Mouse (Mus musculus) kidney, postnatal 10 days (tissue): ENCODE results near the gene Kdm5c.
"Not testable (repeated sequence)": the region's sequence is repeated elsewhere in the genome, so short reads cannot be mapped to it uniquely, and the experiment has no call there.

ENCODE experiments used
- DNase-seq: peaks from one replicate; pipeline ENCODE4 v3.0.0; 2021; ENCODE audit warnings: mixed read lengths

Kdm5c gene

DNA sequence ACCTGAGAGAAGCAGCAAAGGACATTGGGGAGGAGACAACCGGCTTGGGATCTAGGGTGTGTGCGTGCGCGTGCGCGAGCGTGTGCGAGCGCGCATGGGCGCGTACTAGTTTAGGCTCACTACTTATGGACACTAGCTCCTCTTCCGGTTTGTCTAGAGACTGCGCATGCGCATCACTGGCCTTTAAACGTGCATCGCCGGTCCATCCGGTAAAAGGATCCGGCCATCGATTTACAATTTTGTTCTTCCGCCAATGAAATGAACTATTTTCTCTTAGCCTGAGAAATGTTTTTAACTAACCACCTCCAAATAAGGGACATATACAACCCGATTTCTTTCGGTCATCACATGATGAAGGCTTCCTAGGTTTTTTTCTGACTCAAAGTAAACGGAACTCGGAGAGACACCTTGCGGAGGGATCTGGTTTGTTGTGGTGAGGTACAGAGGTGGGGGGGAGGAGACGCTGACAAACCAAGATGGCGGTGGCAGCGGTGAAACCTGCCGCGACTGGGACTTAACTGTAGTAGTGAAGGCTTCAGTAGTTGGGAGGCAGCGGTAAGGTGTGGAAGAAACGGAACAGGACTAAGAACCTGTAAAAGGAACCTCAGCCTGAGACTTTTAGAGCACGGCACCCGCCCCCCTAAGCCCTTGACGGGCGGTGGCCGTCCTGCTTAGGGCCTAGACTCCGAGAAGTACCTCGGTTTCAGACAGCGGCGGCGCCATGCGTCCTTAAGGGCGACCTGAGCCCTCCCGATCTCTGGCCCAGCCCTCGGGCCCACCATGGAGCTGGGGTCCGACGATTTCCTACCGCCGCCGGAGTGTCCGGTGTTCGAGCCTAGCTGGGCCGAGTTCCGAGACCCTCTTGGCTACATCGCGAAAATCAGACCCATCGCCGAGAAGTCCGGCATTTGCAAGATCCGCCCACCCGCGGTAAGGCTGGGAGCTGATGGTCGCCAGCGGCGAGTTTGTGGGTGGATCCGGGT, at the start of gene Kdm5c:
TSS of gene Kdm5c (plus strand) at position 240 of the 983 bp plus-strand sequence.
- DNase-seq, result peak; percentile 96

DNA sequence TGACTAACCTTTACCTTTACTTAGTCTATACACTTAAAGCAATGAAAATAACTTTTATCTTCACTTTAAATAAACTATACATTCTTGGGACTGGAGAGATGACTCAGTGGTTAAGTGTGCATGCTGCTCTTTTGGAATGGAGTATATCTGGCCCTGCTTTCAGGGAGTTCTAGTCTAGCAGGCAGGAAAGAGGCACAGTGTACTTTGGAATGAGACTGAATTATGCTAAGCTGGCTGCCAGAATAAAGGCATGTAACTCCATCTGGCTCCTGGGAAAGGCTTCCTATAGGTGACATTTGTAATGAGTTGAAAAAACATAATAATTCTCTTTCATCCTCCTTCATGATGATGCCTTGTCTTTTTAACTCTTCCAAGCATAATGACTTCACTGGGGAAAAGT, 45.7 kb upstream of the Kdm5c start:
- DNase-seq, result no peak

DNA sequence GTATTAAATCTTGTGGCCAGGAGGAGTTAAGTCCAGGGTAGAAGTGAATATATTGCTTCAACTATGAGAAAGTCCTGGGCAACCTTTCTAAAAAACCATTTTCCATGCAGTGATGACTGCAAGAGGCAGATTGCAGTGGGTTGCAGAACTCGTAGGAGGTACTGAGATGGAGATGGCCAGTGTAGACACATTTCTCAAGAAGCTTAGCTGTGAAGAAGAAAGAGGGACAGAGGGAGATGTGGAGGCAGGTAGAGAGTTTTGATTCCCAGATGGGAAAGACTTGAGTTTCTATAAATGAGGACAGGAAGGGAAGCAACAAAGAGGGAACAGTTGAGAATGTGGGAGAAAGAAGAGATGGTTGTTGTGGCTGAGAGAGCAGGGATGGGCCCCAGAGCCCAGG, 41.6 kb upstream of the Kdm5c start:
- no peak for DNase-seq

DNA sequence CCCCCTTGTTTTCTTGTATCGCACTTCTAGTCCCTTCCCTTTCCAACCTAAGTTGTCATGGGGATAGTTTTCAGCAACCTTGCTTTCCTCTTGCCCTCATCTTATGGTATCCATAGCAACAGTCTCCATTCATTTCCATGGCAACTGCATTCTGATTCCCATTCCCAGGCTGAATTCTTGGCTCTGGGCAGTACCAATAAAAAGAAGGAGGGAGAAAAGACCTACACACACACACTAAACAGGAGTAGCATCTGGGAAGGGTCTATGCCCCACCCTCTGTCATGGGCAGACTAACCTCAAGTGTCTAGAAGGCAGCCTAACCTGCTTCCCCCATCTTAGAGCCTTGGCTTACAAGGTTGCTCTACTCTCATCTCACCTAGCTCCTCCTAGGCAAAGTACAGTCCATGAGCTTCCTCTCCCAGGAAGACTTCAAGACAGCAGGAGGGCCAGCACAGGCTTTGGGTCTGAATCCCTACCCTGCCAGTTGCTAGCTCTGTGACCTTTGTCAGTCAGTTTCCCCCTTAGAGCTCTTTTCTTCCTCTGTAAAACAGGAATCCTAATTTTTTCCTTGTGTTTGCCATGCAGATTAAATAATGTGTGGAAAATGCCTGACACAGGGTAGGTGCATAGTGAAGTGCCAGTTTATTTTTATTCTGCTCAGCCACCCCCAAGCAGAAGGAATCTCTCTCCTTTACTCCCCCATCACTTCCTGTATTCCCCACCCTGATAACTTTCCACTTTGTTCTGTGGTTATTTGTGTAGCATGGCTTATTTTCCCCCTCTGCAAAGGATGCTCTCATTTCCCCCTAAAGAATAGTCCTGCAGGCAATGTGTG, 34.8 kb upstream of the Kdm5c start:
- no peak for DNase-seq

DNA sequence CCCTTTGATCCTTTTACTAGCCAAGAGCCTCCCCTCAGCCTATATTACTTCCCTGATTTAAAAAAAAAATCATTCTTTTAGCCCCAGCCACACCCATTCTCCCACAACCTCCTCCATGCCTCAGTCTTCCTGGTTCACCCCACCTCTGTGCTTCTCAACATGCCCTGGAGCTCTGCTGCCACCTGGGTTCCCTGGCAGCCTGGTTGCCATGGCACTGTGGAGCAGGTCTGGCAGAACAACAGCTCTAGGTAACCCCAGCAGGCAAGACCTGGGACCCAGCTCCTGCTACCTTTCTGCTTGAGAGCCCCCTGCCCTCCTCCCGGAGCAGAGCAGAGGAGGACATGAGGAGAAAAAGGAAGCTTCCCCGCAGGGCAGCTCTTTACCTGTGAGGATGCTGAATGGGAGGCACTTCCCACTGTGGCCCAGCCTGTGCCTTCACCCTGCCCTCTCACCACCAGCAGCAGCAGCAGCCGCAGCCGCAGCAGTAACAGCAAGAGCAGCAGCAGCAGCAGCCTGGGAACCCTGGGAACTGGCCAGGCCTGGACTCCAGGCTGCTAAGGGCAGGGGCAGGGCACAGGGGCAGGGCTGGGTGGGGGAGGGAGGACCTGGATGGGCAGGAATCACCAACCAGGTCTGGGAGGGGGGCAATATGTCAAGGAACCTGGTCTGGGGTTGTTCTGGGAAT, 30.9 kb upstream of the Kdm5c start:
- peak; percentile 16 for DNase-seq

DNA sequence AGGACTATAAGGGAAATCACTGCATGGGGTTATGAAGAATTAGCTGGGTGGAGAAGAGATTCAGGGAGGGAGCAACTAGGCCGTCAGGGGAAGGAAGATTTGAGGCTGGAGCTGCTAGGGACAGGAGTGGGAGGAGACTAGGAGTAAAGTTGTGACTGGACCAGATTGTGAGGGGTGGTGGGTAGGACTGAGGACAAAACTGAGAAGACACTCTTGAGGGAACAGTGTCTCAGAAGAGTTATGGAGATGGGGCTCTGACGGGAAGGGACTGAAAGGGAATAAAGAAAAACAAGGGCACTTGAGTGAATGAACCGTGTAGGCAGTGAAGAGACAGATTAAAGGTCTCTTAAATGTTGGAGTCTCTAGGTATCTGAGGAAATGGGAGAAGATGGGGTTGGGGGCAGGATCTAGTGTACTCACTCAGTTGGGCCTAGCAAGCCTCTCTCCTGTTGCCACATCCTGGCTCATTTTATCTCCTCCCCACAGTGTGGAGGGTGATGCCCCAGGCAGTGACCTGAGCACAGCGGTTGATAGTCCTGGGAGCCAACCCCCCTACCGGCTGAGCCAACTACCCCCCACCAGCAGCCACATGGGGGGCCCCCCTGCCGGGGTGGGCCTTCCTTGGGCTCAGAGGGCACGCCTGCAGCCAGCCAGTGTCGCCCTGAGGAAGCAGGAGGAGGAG, 30.3 kb upstream of the Kdm5c start:
- no peak for DNase-seq

DNA sequence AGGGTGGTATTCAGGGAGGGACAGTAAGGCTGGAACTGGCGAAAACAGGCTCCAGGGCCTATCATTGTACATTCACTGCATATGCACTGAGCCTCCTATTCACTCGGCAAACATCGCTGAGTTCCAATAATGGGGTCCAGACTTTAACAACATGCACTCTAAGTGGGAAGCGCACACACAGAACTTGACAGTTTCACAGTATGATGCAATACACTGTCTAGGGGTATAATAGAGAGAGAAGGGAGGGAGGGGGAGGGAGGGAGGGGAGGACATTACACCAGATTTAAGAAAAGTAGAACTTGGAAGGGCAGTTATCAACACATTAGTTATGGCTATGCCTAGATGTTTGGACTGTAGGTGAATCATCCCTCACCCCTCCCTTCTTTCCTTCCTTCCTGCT, 29.6 kb upstream of the Kdm5c start:
- no peak for DNase-seq

DNA sequence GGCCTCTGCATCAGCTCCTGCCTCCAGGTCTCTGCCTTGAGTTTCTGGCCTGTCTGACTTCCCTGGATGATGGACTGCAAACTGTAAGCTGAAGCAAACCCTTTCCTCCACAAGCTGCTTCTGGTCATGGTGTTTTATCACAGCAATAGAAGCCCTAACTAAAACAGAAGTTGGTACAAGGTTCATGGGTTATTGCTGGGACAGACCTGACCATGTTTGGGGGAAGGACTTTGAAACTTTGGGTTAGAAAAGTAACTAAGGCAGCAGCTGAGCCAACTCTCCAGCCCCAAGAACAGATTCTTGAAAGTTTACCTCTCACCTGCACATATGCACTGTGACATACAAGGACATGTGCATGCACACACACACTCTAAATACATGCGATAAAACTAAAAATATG, 27.3 kb upstream of the Kdm5c start:
- no peak for DNase-seq

DNA sequence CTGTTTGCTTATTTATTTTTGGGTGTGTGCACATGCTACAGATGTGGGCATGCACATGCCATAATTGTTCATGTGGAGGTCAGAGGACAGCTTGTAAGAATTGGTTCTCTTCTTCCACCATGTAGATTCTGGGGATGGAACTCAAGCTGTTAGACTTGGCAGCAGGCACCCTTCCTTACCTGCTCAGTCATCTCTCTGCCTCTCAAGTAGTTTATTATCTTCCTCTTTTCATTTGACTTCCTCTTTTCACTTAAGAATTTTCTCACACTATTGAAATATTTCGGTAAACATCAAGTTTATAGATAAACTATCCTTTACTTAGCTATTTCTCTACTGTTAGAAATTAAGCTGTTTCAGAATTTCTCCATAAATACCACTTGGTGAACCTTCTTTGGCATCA, 18.1 kb upstream of the Kdm5c start:
- no peak for DNase-seq

DNA sequence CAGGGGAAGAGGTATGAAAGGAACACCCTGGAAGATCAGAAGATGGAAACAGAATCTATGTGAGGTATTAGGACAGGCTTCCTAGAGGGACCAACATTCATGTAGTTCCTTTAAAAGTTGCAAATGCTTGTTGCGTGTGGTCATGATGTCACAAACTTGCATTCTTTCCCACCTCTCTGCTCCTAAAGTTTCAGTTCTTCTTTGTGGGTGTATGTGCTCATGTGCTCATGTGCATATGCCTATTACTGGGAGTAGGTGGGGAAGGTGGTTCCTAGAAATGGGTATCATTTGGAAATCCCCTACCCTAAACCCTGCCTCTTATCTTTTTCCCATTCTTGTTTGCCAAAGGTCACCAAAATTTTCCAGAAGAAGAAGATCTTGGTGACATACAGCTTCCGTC, 14.3 kb upstream of the Kdm5c start:
- DNase-seq, result no peak

DNA sequence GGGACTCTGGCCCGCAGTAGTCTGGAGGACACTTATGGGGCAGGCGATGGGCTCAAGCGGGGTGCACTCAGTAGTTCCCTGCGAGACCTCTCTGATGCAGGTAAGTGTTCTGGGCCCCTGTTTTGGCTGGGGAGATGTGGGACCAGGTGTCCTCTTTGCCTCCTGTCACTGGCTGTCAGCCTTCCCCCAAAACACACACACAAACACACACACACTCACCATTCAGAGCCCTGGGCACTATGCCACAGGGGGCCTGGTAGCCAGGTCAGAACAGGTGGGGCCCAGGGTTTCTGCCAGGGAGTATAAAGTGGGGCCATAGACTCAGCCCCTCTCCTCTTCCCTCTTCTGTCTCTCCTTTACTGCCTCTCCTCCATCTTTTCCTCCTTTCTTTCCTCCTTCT, 11.1 kb upstream of the Kdm5c start:
- no peak for DNase-seq

DNA sequence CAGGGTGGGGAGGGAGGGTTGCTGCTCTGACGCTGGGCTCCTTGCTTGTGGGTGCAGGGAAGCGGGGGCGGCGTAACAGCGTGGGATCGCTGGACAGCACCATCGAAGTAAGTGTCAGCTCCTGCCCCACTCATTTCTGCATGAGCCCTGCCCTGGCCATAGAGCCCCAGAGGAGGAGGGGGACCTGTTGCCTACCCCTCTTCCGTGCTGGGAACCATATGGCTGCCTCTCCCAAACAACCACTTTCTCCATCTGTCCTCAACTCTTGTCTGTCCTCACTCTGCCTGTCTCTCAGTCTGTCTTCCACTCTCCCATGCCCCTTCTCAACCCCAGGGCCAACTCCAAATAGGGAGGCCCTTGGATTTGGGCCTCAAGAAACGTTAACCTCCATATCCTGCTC, 10.6 kb upstream of the Kdm5c start:
- no peak for DNase-seq

DNA sequence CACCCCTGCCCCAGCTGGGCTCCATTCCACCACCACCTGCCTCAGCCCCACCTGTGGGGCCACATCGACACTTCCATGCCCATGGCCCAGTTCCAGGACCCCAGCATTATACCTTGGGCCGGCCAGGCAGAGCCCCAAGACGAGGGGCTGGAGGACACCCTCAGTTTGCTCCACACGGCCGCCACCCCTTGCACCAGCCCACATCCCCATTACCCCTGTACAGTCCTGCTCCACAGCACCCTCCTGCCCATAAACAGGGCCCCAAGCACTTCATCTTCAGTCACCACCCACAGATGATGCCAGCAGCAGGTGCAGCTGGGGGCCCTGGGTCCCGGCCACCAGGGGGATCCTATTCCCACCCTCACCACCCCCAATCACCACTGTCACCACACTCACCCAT, 9.5 kb upstream of the Kdm5c start:
- no peak for DNase-seq

DNA sequence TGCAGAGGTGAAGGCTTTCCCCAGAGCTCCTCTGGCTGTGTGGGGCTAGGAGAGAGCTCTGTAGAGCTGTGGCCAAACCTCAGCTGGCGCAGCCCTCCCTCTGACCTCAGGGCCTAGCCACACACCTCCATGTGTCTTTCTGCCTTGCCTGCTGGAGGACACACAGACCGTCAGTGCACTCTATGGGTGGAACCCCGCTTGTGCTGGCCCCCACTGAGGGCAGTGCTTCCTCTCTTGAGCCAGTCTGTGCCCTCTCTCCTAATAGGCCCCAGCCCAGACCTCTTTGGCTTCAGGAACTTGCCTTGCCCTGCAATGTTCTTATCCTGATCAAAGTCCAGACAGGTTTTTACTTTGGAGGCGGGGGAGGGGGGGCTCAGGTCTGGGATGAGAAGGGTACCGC, 8.5 kb upstream of the Kdm5c start:
- DNase-seq, result no peak

DNA sequence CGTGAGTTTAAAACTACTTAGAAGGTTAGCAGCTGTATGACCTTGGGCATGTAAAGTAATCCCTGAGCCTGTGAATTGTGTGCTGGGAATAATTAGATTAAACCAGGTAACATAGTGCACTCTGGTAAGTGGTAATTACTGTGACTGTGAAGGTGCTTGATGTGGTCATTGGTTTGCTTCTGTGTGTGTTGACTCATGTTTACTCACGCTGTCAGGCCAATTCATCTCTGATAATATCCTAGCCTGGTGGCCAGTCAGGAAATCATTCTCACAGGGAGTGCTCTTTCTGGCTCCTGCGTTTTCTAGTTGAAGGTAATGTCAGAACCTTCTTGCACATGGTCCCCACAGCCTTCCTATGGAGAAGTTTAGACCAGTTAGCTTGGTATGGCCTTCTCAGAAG, 1.3 kb downstream of the Kdm5c start:
- no peak for DNase-seq

DNA sequence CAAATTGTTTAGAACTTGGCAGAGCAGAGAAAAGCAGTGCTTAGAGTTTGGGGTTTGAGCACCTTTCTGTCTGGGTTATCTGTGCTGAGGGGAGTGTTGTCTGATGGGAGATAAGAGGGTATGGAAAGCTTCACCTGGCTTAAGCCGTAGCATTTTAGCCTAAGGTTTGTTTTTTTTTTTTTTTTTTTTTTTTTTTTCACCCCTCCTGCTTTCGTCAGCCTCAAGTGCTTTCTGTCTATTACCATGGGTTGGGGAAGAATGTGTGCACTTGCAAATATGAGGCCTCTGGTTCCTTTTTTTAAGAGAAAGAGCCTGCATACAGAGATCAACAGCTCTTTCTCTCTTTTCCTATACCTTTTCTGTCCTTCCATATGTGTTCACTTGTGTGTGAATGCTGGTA, 2.9 kb downstream of the Kdm5c start:
- DNase-seq, result no peak

DNA sequence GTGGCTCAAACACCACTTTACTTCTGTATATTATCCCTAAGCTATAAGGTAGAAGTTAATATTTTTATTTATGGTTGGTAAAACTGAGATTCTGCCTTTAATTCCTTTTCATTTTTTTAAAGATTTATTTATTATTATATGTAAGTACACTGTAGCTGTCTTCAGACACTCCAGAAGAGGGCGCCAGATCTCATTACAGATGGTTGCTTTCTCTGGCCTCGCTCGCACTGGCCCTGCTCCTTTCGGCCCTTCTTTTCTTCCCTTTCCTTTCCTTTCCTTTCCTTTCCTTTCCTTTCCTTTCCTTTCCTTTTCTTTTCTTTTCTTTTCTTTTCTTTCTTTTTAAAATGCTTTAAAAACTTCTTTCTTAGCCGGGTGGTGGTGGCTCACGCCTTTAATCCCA, 10.3 kb downstream of the Kdm5c start:
- not testable (repeated sequence) for DNase-seq

DNA sequence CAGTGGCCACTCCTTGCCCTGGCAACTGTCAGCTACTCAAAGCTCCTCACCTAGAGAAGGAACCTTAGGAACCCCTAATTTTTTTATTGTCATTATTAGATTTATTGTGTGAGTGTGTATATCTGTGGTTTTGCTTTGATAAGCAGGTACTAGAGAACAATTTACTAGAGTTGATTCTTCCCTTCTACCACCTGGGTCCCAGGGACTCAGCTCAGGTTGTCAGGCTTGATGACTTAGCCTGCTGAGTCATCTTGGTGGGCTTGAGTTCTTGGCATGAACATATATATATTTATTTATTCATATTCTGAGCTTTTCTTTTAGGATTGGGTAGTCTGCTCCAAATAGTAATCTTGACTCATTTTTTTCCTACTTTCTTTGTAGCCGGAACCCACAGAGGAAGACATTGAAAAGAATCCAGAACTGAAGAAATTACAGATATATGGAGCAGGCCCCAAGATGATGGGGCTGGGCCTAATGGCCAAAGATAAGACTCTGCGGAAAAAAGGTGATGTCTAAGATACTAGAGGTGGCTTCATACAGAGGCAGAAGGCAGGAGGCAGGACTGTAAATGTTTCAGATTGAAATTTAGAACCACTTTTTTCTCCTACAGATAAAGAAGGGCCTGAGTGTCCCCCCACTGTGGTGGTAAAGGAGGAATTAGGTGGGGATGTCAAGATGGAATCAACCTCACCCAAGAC, 11.8 kb downstream of the Kdm5c start:
- no peak for DNase-seq

DNA sequence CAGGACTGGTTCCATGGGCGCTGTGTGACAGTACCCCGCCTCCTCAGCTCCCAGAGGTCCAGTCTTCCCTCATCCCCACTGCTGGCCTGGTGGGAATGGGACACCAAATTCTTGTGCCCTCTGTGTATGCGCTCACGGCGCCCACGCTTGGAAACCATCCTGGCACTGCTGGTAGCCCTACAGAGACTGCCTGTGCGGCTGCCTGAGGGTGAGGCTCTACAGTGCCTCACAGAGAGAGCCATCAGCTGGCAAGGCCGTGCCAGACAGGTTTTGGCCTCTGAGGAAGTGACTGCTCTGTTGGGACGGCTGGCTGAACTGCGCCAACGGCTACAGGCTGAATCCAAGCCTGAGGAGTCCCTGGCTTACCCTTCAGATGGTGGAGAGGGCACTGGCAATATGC, 38.4 kb downstream of the Kdm5c start:
- no peak for DNase-seq

DNA sequence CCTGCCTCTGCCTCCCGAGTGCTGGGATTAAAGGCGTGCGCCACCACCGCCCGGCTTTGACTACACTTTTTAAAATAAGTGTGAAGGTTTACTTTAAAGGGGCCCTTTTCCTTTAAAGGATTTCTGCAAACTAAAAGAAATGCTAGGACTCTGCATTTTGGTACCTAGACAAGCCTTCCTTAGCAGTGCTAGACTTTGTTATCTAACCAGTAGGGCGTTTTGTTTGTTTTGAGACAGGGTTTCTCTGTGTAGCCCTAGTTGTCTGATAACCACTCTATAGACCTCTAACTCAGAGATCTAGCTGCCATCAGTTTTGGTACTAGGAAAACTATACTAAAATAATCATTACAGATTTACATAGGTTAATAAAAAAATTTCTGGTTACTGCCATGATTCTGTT, 46.6 kb downstream of the Kdm5c start:
- no peak for DNase-seq

DNA sequence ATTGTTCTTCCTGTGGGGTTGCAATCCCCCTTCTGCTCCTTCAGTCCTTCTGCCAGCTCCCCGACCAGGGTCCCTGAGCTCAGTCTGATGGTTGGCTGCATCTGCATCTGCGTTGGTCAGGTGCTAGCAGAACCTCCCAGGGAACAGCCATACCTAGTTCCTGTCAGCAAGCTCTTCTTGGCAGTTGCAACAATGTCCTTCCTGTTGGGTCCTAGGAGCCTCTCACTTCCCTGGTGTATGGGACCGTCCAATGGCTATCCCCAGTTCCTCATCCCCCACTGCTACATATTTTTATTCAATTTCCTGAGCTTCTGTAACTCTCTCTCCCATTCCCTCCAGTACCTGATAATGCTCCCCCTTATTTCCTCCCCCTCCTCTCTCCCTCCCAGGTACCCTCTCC, 51.9 kb downstream of the Kdm5c start:
- DNase-seq, result no peak

DNA sequence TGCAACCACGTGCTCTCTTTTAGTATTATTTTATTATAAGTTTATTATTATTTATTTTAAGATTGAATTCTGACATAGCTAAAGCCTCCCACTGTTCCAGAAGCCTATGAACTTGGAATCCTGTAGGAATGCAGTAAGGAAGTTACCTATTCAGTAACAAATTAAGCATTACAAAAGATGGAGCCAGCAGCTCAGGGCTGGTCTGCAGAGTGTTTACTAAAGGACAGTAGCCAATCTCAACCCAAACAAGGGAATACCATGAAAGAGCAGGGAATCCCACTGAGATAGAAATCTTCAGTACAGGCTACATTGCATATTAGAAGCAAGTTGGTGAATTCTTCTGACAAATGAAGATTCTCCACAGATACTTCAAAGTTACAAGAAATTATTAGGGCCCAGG, 54.2 kb downstream of the Kdm5c start:
- not testable (repeated sequence) for DNase-seq
